Mouse (Mus musculus) myocyte (in vitro differentiated cells): ENCODE measurements at regions not wholly inside any gene's neighbourhood (a gene's known extent, or its start where the extent isn't known, plus 50 kb on each side); places are given as distances from the start of the nearest gene placed in this dataset.

Experiments used
- E2F4 ChIP-seq: IDR thresholded peaks from one replicate; pipeline ENCODE4 v1.6.1; 2011; ENCODE audit warnings: mild to moderate bottlenecking, control low read depth, moderate library complexity; ENCODE audit not compliant: insufficient read depth
- MAX ChIP-seq: IDR thresholded peaks from one replicate; pipeline ENCODE4 v1.6.1; 2011; ENCODE audit warnings: low read depth, mild to moderate bottlenecking, control low read depth
- POLR2A ChIP-seq: IDR thresholded peaks from one replicate; pipeline ENCODE4 v1.6.1; 2011; ENCODE audit warnings: low read depth, mild to moderate bottlenecking, control low read depth, moderate library complexity; ENCODE audit not compliant: insufficient read length
- POLR2AphosphoS2 ChIP-seq: IDR thresholded peaks from one replicate; pipeline ENCODE4 v1.6.1; 2011; ENCODE audit warnings: low read depth, control low read depth; ENCODE audit not compliant: insufficient read length
- REST ChIP-seq: IDR thresholded peaks from one replicate; pipeline ENCODE4 v1.6.1; 2011; ENCODE audit warnings: mild to moderate bottlenecking, control low read depth, moderate library complexity; ENCODE audit not compliant: insufficient read depth, insufficient read length
- TCF12 ChIP-seq: IDR thresholded peaks from one replicate; pipeline ENCODE4 v1.6.1; 2011; ENCODE audit warnings: mild to moderate bottlenecking, control low read depth; ENCODE audit not compliant: poor library complexity, insufficient read depth, severe bottlenecking
- TCF3 ChIP-seq: IDR thresholded peaks from one replicate; pipeline ENCODE4 v1.6.1; 2011; ENCODE audit warnings: low read depth, control low read depth; ENCODE audit not compliant: insufficient read length
- USF1 ChIP-seq: IDR thresholded peaks from one replicate; pipeline ENCODE4 v1.6.1; 2011; ENCODE audit warnings: low read depth, mild to moderate bottlenecking, control low read depth, moderate library complexity

DNA sequence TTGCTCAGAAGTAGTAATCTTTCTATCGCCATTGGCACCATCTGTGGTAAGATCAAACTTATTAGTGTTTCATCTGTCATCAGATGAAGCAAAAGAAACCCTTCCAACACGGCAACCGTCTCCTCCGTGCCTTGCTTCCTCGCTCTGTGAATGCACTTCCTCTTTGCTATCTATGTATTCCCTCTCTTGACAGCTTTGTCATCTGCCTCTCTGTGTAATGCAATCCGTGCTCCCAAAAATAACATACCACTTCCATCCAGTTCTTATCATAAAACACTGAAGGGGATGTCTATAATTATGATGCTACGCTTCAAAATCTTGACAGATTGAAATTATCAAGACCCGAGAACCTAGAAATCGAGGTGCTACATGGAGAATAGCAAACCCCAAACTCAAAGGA, 123.2 kb downstream of the Cartpt start:
- TF ChIP-seq POLR2A (no peak), TCF12 (no peak), TCF3 (no peak), USF1 (no peak), MAX (no peak), POLR2AphosphoS2 (no peak), REST (no peak), E2F4 (no peak)
